Mouse (Mus musculus) lung, adult 2 months (tissue): ENCODE results near the gene Prrg2.

ENCODE experiments used
- CTCF ChIP-seq: fragments of 200-500 bp; IDR thresholded peaks from 2 replicates; pipeline ENCODE4 v1.5.1; 2011; ENCODE audit warnings: mild to moderate bottlenecking, low read length, control low read depth; ENCODE audit not compliant: insufficient read depth
- POLR2A ChIP-seq: fragments of 200-500 bp; IDR thresholded peaks from 2 replicates; pipeline ENCODE4 v1.6.1; 2011; ENCODE audit warnings: low read depth, mild to moderate bottlenecking, control low read depth, low read length, borderline replicate concordance; ENCODE audit errors: extremely low read depth

GRCm38 (mm10) chr7:45028351-45028750 is 34.1 kb downstream of the Prrg2 start:
- no peak for TF ChIP-seq POLR2A
- TF ChIP-seq CTCF: no peak
